Mouse (Mus musculus) lung, adult 2 months (tissue): ENCODE results near the gene Lurap1l.

ENCODE experiments used
- CTCF ChIP-seq: fragments of 200-500 bp; IDR thresholded peaks from 2 replicates; pipeline ENCODE4 v1.5.1; 2011; ENCODE audit warnings: mild to moderate bottlenecking, low read length, control low read depth; ENCODE audit not compliant: insufficient read depth
- POLR2A ChIP-seq: fragments of 200-500 bp; IDR thresholded peaks from 2 replicates; pipeline ENCODE4 v1.6.1; 2011; ENCODE audit warnings: low read depth, mild to moderate bottlenecking, control low read depth, low read length, borderline replicate concordance; ENCODE audit errors: extremely low read depth

GRCm38 (mm10) chr4:80917812-80918211 lies 7.4 kb downstream of the Lurap1l start:
- TF ChIP-seq POLR2A = no peak
- TF ChIP-seq CTCF = no peak
